Mouse (Mus musculus): ENCODE data around the gene Casz1. TPM values are rescaled to one million over a fixed set of nuclear protein-coding genes. Genes with fewer than 3 reads are reported as not detected.
A peak's percentile ranks its signal among the peaks of the same experiment; 100 is the strongest.

The Casz1 gene
- total RNA-seq, 1 experiment from 2014 or later = 7.0 TPM

- DNase-seq = peak; percentile 66
These were observed 132.5 kb downstream of the Casz1 start for GRCm38 (mm10) chr4:148936727-148937126.

DNA sequence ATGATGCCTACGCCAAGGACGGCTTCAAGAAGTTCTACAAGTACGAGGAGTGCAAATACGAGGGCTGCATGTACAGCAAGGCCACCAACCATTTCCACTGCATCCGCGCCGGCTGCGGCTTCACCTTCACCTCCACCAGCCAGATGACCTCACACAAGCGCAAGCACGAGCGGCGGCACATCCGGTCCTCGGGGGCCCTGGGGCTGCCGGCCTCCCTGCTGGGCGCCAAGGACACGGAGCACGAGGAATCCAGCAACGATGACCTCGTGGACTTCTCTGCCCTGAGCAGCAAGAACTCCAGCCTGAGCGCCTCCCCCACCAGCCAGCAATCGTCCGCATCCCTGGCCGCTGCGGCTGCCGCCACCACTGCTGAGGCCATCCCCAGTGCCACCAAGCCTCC is 134.3 kb downstream of the Casz1 start:
- DNase-seq = peak; percentile 76

DNA sequence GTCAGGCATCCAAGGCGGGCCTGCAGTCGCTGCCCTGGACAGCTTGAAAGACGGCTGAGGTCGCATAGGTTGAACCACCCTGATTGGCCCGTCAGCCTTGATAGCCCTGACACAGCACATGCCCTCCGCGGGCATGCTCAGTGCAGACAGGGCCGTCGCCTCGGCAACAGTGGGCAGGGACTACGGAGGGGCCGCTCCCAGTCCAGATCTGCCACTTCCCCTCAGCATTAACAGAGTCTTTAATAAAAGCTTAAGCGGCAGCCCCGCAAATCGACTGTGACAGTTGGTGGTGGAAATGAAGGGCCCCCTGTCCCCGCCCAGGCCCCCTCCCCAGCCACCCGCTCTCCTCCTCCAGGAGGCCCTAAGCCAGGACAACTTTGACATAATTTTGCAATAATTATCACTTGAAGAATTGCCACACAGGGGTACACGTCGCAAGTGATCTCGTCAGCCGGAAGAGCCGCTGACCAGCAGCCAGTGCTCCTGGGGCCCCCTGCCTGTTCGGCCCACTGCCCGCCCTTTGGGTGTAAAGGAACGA is 136.5 kb downstream of the Casz1 start:
- peak; percentile 94 for DNase-seq

DNA sequence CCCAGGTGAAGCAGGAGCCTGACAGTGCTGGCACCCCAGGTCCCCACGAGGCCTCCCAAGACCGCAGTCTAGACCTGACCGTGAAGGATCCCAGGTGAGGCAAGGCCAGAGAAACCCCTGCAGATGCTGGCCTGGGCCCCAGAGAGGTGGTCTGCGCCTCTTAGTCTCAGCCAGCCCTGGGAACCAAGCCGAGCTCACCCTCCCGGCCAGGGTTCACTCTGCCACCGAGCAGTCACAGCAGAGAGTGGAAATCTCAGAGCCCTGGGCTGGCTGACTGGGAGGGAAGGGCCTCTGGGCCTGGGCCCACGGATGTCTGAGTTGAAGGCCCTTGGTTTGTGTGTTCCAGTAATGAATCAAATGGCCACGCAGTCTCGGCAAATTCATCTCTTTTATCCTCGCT is 137.1 kb downstream of the Casz1 start:
- DNase-seq = peak; percentile 44

GRCm38 (mm10) chr4:148943099-148943498 is 138.9 kb downstream of the Casz1 start:
- DNase-seq = no peak

- DNase-seq = peak; percentile 64
These were observed 141.2 kb downstream of the Casz1 start for GRCm38 (mm10) chr4:148945476-148945881.

DNA sequence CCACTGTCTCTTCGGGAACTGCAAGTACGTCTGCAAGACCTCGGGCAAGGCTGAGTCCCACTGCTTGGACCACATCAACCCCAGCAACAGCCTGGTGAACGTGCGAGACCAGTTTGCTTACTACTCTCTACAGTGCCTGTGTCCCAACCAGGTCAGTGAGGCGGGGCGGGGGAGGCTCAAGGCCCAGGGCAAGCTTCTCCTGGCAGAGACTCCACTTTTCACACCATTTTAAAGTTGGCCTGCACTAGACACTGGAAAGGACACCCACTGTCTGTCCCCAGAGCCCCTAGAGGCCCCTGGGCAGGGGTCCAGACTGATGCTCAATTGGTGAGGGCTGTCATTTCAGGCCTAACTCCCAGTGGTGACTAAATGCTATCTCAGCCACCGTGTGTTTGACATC is 141.8 kb downstream of the Casz1 start:
- DNase-seq = no peak

DNA sequence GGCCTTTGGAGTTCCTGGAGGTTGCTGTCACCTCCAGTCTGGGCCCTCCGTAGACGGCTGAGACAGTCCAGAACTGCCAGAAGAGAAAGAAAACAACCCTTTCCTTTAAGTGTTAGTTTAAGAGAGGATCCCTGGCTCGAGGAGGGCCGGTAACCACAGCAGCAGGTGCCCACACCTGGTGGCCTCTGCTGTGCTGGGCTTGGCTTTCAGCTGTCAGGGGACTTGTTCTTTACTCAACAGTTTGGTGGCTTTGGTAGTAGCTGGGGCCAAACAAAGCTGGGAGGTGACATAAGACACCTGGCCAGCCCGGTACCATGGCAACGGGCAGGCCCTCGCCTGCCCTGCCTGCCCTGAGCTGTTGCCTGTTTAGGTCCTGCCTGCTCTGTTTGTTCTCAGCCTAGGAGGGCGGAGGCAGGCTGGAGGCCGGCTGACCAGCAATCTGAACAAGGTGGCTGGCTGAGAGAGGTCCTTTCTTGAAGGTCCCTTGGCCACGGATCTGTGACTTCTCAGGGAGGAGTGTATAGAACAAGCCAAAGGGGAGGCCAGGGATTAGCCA is 143.7 kb downstream of the Casz1 start:
- no peak for DNase-seq

DNA sequence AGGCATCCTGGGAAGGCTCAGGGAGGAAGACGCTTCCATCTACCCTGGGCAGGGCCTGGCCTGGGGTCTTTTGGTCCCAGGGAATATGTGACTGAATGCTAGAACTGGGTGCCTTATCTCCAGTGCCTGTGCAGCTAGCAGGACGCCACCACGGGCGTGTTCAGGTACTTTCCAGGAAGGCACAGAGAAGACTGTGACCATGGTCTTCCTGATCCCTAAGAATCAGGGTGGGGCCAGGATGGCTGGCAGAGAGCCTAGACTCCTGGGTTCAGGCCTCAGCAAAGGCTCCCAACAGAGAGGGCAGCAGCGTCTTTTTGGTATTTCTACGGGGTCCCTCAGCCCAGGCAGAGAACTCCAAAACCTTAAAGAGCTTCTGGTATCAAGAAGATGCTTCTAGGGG is 146.3 kb downstream of the Casz1 start:
- DNase-seq = no peak

DNA sequence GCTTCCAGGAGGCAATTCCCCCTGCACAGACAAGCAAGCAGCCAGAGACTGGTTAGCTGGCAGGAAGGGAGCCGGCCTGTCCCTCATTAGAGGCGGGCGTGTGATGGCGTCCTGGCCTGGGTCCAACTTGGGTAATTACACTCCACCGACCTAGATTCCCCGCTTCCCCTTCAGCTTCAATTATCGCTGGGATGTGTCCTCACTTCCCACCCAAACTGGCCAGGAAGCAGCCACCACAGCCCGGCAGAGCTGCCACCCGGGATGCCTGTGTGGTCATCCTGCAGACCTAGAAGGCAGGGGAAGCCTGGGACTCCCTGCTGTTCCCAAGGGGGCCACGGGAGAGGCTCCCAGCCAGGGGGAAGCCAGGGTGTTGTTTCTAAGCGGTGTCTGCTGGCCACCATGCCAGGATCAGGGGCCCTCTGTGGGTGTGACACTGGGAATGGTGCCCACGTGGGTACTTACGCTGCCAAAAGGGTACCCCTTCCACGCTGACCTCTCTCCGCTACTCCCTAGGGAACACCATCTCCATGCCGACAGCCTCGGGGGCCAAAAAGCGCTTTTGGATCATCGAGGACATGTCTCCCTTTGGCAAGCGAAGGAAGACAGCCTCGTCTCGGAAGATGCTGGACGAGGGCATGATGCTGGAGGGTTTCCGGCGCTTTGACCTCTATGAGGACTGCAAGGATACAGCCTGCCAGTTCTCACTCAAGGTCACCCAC is 146.9 kb downstream of the Casz1 start:
- DNase-seq = peak; percentile 73

- DNase-seq = peak; percentile 79
These were observed 147.6 kb downstream of the Casz1 start for GRCm38 (mm10) chr4:148951821-148952291.

DNA sequence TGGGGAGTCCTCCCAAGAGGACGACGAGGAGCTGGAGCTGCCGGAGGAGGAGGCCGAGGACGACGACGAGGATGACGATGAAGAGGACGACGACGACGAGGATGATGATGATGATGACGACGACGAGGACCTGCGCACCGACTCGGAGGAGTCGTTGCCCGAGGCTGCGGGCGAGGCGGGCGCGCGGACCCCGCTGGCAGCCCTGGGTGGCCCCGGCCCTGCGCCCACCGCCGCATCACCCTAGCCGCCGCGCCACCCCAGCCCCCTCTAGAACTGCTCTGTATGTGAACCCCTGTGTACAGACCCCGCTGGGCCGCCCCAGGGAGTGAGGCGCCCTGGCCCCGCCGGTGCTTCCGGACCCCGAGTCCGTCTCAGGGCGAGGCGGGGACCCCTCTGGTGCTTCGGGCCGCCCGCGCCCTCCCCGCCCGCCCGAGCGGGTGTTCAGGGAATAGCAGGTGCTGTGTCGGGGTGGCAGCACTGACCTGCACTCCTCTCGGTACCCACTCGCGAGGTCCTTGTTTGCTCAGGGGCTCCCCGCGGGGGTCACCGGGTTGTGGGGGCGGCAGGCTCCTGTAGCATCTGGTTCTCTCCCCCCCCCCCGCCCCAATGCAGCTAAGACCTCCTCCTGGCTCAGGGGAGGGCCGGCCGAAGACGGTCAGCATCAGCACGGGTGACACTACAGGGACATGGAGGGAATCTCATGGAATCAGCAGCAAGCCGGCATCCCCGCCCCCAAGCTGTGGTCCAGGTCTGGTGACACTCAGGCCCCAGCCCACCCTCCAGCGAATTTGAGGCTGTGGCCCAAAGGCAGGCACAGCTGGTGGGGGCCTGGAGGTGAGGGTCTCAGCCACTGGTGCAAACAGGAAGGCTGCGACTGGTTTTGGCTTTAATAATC is 148.3 kb downstream of the Casz1 start:
- DNase-seq = peak; percentile 51

- peak; percentile 94 for DNase-seq
These were observed 151.0 kb downstream of the Casz1 start for GRCm38 (mm10) chr4:148955131-148955813.

DNA sequence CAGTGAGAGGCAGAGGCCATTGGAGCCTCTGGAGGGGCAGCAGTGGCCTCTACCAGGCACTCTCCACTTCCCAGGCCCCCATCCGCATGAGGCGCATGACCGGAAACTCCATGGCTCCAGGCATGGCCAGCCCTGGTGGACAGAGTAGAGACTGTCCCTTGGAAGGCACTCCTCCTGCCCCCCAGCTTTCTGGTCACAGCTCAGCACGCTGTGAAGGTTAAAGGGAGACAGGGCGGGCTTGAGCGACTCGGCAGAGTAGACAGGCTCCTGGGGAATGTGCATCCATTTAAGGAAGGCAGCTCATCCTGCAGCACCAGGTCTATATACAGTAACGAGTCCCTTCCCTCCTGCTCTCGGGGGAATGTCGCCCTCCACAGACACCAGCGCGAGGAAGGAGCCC is 155.8 kb downstream of the Casz1 start:
- DNase-seq = no peak

DNA sequence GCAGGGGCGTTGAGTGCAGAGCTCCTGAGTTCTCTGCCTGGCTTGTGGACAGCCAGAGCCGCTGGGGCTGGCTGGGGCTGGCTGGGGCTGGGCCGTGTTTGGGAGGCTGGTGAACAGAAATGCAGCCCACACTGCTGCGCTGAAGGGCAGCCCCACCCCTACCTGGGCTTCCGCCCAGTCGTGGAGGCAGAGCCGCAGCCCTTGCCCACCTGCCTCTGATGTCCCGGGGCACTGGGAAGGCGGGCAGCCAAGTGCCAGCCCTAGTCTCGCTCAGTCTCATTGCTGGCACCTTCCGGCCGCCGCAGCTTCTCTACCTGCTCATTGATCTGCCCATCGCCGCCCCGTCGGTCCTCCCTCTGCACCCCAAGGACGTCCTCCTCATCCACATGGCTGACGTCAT is 156.9 kb downstream of the Casz1 start:
- no peak for DNase-seq

DNA sequence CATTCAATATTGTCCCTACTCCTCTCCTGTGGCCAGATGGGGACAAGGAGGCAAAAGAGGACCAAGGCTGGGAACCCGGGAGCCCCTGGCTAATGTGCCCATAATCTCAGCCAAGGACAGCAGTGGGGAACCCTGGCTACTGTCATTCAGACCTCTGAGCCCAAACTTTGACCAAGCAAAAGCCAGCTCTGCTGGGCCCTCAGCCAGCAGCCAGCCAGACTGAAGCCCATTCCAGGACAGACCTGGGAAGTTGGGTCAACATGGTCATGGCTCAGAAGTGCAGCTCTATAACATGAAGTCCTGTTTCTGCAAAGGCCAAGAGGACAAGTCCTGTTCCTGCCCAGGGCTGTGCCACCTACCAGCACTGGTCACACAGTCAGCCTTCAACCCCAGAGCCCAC is 157.9 kb downstream of the Casz1 start:
- no peak for DNase-seq

DNA sequence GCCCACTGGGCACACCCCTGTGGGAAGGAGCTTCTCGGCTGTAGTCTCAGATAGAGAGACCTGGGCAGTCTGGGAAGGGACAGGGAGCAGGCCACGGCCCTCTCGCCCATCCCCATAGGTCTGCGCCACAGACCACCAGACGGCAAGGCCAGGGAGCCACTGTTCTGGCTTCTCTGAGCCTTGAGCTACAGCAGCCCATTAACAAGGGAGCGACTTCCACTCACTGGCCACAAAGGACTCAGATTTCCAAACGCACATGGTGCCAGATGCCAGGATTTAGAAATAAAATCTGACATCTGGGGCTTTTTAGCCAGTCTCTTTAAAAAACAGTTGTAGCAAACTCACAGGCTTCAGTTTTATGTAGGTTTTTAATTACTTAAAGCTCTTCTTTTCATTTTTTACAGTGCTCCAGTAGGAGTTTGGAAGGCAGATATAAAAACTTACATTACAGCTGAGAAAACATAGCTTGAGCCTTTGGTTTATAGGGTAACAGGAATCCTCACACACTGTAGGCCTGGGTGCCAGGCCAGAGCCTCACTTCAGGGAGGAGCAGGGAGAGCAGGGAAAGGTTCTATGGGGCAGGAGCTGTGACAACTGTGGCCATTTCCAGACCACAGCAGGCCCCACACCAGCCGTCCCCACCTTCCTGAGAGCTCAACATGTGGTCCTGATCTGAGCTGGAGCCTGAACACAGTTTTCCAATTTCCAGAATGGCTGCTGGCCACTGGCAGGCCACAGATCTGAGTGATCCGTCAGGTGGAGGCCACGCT is 160.5 kb downstream of the Casz1 start:
- no peak for DNase-seq

GRCm38 (mm10) chr4:148966132-148966531 is 161.9 kb downstream of the Casz1 start:
- no peak for DNase-seq

DNA sequence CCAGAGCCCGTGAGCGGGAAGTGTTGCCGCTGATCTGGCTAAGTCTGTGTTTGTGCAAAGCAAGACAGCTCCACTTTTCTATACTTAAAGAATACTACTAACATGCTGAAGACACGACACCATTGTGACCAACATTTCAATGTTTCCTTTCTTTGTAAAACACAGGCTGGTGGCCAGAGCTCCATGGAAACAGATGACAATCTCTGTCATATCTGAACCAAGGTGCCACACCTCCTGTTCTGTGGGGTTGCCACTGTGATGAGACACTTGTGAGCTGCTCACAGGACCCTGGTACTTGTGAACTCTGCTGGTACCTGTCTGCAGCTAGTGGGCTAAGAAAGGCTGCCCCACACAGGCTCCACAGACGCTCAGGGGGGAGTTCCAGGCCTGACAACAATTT is 164.6 kb downstream of the Casz1 start:
- no peak for DNase-seq

DNA sequence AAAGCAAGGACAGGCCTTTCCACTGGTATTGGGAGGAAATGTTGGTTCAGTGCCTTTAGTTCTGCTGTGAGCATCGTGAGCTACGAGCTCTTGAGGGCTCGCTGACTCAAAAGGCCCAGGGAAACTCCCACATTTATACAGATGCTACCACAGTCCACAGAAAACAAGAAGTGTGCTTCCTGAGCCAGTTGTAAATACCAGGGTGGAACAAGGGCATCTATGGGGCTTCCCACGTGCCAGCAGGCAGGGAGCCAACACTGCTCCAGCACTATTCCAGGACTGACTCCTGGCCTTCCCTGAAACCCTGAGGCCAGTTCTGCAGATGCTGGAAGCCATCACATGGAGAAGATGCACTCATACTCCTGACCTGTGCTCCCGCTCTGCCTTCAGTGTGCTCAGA is 165.4 kb downstream of the Casz1 start:
- peak; percentile 78 for DNase-seq

DNA sequence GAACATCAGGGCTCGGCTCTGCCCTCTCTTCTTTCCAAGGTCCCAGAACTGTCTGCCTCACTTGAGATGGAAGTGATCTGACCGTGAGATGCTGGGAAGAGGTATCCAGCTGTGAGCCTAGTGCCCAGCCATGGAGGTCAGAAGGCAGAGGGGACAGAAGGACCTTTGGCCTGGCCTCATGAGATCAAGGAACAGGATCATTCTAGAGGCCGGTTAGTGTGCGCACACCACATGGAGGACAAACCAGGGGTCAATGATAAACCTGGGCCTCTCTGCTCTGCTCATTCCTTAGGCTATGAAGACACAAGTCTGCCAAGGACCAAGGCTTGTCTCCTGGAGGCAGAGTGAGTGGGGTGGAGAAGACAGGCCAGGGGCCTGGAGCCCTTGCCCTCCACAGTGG is 166.5 kb downstream of the Casz1 start:
- DNase-seq = no peak

Measured in adrenal gland, postnatal 14 days (tissue).